In the genomic region with DNA sequence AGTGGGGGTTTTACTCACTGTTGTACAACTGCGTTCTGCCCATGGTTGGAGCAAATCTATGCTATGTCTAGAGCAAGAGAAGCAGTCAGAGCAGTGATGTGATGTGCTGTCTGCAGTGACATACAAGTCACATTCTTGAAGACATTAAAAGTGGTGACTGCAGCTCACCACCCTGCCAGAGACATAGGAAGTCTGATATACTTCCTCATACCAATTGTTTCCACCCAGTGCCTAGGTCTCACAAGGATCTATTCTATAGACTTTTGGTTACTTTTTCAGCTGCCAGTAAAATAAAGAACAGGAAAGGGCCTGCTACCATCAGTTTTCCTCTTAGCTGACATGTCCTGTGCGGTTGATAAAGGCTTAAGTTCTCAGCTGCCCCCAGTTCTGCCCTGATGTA, we compare ENCODE assay signal across 24 mouse cellular contexts.
DNase-seq lines count a peak whose midpoint lies in the region; ATAC-seq and TF ChIP-seq lines count a peak whose summit lies in the region.
"Had no signal": no experiment of that assay in that cellular context is flagged by ENCODE, and none has a peak within 500 bp of the region (broad histone marks: within the 10 kb centered on the region; RNA-seq: fewer than 3 reads in every experiment).

No protein-coding gene starts in this region.

- 64% methylated on average over 2 of the region's 2 CpGs for WGBS in lung, embryonic 14.5 days
- 60% methylated on average over 2 of the region's 2 CpGs for WGBS in stomach, postnatal 0 days

- H3K9ac ChIP-seq in lung, embryonic 14.5 days: no peak overlapping the region
- H3K9ac ChIP-seq in stomach, postnatal 0 days (ENCODE audit: low read length): no peak overlapping the region
- H3K9ac ChIP-seq: embryonic facial prominence, embryonic 13.5 days; forebrain, embryonic 12.5 days; forebrain, embryonic 15.5 days; hindbrain, embryonic 12.5 days; hindbrain, embryonic 15.5 days had no signal

- no peaks in the 10 kb centered on the region for H3K36me3 ChIP-seq in lung, embryonic 14.5 days (ENCODE audit: insufficient read depth)
- H3K36me3 ChIP-seq in stomach, postnatal 0 days (ENCODE audit: control insufficient read depth, insufficient read depth, low read length): no peaks in the 10 kb centered on the region
- H3K36me3 ChIP-seq: embryonic facial prominence, embryonic 10.5 days; embryonic facial prominence, embryonic 13.5 days; forebrain, embryonic 12.5 days; forebrain, embryonic 15.5 days; hindbrain, embryonic 12.5 days; hindbrain, embryonic 15.5 days had no signal

- no peak overlapping the region for H3K4me3 ChIP-seq in lung, embryonic 14.5 days (ENCODE audit: low read depth, low read length)
- no peak overlapping the region for H3K4me3 ChIP-seq in stomach, postnatal 0 days (ENCODE audit: low read depth, low read length)
- H3K4me3 ChIP-seq: embryonic facial prominence, embryonic 10.5 days; embryonic facial prominence, embryonic 13.5 days; erythroblast, embryonic 14.5 days; forebrain, embryonic 12.5 days; forebrain, embryonic 15.5 days; hindbrain, embryonic 12.5 days; hindbrain, embryonic 15.5 days had no signal

- no peak for ATAC-seq in lung, embryonic 14.5 days (ENCODE audit: insufficient read depth)
- ATAC-seq in common myeloid progenitor, adult 5-6 weeks (replicated peaks; ENCODE audit: low read depth, poor library complexity, severe bottlenecking): peak; percentile 62; the same call in 1 of the 2 replicates
- ATAC-seq in megakaryocyte progenitor cell, adult 5-6 weeks (replicated peaks; ENCODE audit: poor library complexity): 0 out of 2 replicates have a peak, but pooled peaks have one; percentile 29
- ATAC-seq in stomach, postnatal 0 days (ENCODE audit: low FRiP score, low TSS enrichment): no peak
- no peak for ATAC-seq in frontal cortex, adult (ENCODE audit: low TSS enrichment)
- ATAC-seq: forebrain, embryonic 15.5 days had no signal

- H3K9me3 ChIP-seq in lung, embryonic 14.5 days (ENCODE audit: low read depth, low read length): no peaks in the 10 kb centered on the region
- H3K9me3 ChIP-seq in stomach, postnatal 0 days (ENCODE audit: control insufficient read depth, low read length): no peaks in the 10 kb centered on the region
- H3K9me3 ChIP-seq: embryonic facial prominence, embryonic 10.5 days; embryonic facial prominence, embryonic 13.5 days; forebrain, embryonic 12.5 days; forebrain, embryonic 15.5 days; hindbrain, embryonic 12.5 days; hindbrain, embryonic 15.5 days had no signal

- H3K27ac ChIP-seq in lung, embryonic 14.5 days (ENCODE audit: low read depth): no peak overlapping the region
- H3K27ac ChIP-seq in stomach, postnatal 0 days (replicated peaks): no peak overlapping the region
- H3K27ac ChIP-seq: embryonic facial prominence, embryonic 10.5 days; embryonic facial prominence, embryonic 13.5 days; forebrain, embryonic 12.5 days; forebrain, embryonic 15.5 days; hindbrain, embryonic 12.5 days; hindbrain, embryonic 15.5 days had no signal

- no peak overlapping the region for H3K4me2 ChIP-seq in lung, embryonic 14.5 days
- H3K4me2 ChIP-seq in stomach, postnatal 0 days (replicated peaks; ENCODE audit: low read depth): no peak overlapping the region
- H3K4me2 ChIP-seq: embryonic facial prominence, embryonic 13.5 days; forebrain, embryonic 12.5 days; forebrain, embryonic 15.5 days; heart, embryonic 11.5 days; hindbrain, embryonic 12.5 days; hindbrain, embryonic 15.5 days had no signal

- TF ChIP-seq CTCF in lung, embryonic 14.5 days (IDR thresholded peaks at IDR 0.05; ENCODE audit: low read depth): no peak
- TF ChIP-seq CTCF in stomach, postnatal 0 days (IDR thresholded peaks at IDR 0.05; ENCODE audit: low read depth): no peak

- TF ChIP-seq EP300 in stomach, postnatal 0 days (optimal IDR thresholded peaks at IDR 0.05): no peak

- no peaks in the 10 kb centered on the region for H3K27me3 ChIP-seq in lung, embryonic 14.5 days (ENCODE audit: insufficient read depth, low read length)
- no peaks in the 10 kb centered on the region for H3K27me3 ChIP-seq in stomach, postnatal 0 days (ENCODE audit: control insufficient read depth, insufficient read depth, low read length)
- H3K27me3 ChIP-seq: embryonic facial prominence, embryonic 13.5 days; forebrain, embryonic 12.5 days; forebrain, embryonic 15.5 days; hindbrain, embryonic 12.5 days; hindbrain, embryonic 15.5 days had no signal

- peak; percentile 13 for DNase-seq in lung, embryonic 14.5 days
- DNase-seq in lung, postnatal 4 days: no peak
- DNase-seq in stomach, postnatal 0 days (ENCODE audit: low spot score): no peak
- DNase-seq: adrenal gland, adult 2 months; adrenal gland, postnatal 14 days; cerebellum, adult 11 months; cerebellum, adult 2 months; cerebellum, adult 9-11 months; cerebellum, postnatal 25 days; embryo, embryonic 11 days; gastrocnemius, postnatal 10 days; gastrocnemius, postnatal 36 days; heart, postnatal 36 days had no signal

- H3K4me1 ChIP-seq in lung, embryonic 14.5 days (ENCODE audit: insufficient read depth): peaks cover 5% of the 10 kb centered on the region; the same call in 1 of the 2 replicates
- H3K4me1 ChIP-seq in stomach, postnatal 0 days (replicated peaks; ENCODE audit: control insufficient read depth, insufficient read depth): no peaks in the 10 kb centered on the region
- H3K4me1 ChIP-seq: forebrain, embryonic 12.5 days; forebrain, embryonic 15.5 days; hindbrain, embryonic 12.5 days; hindbrain, embryonic 15.5 days had no signal

Comparison
In these comparisons a context has a peak if more than half of its experiments do, and no peak if none do; other contexts are left out.
1. ATAC-seq: peak in common myeloid progenitor, adult 5-6 weeks (single experiment) and megakaryocyte progenitor cell, adult 5-6 weeks (single experiment); none in lung, embryonic 14.5 days (single experiment), stomach, postnatal 0 days (single experiment) and frontal cortex, adult (single experiment).